Mouse (Mus musculus): ENCODE measurements at regions not wholly inside any gene's neighbourhood (a gene's known extent, or its start where the extent isn't known, plus 50 kb on each side); places are given as distances from the start of the nearest gene placed in this dataset.
A peak's percentile ranks its signal among the peaks of the same experiment; 100 is the strongest.

DNA sequence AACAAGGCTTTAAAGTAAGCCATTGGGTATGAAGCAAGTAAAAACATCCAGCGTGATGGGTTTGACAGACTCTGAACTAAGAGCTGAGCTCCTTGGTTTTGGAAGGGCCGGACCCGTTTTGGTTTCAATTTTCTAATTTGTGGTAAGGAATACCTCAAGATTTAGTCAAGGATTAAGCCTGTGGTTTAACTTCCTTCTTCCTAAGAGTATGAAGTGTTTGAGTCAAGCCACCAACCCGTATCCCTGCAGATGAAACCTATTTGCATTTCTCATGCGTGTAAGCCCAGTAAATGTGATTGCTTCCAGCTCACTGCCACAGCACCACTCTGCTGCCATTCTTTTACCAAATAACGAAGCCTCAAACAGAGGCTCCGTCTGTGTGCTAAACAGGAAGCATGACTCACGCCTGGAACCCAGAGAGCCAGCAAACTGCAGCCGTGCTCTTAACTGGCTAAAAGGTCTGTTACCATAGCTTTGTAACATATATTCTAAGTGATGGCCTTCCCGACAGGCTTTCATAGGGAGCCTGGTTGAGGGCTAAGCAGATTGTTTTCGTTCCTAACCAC lies 149.7 kb downstream of the Etv1 start:
- WGBS: 55% methylated on average over 11 of the region's 11 CpGs
- Histone ChIP-seq H3K4me2 (ENCODE audit: low read length) (peak overlapping the region; percentile 1; the same call in 1 of the 2 replicates), H3K36me3 (ENCODE audit: control insufficient read depth, insufficient read depth, low read length) (no peaks in the 10 kb centered on the region), H3K4me3 (ENCODE audit: low read depth, low read length) (no peak overlapping the region), H3K27me3 (ENCODE audit: control insufficient read depth, insufficient read depth, low read depth, low read length) (no peaks in the 10 kb centered on the region), H3K9ac (ENCODE audit: low read depth, low read length) (no peak overlapping the region), H3K4me1 (ENCODE audit: control insufficient read depth, insufficient read depth, low read length) (no peaks in the 10 kb centered on the region), H3K9me3 (replicated peaks; ENCODE audit: control insufficient read depth, low read length, poor library complexity, severe bottlenecking) (no peaks in the 10 kb centered on the region), H3K27ac (ENCODE audit: low read length) (no peak overlapping the region)
- no peak for ATAC-seq

DNA sequence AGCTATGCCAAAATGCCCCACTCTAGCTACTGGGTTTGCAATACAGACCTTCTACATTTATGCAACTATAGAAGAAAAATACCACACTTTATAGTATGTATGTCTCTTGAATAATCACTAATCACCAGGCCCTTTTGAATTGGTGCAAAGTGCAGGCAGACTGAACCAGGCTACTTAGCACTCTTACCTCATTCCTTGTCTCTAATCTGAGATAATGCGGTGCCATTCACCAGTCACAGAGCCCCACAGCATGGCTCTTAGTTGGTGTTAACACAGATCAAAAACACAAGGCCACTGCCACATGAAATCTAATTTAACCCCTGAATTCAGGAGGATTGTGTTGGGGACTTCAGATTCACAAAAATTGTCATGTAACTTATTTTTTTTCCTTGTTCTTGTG lies 150.5 kb downstream of the Etv1 start:
- H3K27me3 ChIP-seq (ENCODE audit: control insufficient read depth, insufficient read depth, low read depth, low read length): no peaks in the 10 kb centered on the region
- no peaks in the 10 kb centered on the region for H3K36me3 ChIP-seq (ENCODE audit: control insufficient read depth, insufficient read depth, low read length)
- WGBS: 39% methylated on average over 1 of the region's 1 CpGs
- H3K9me3 ChIP-seq (replicated peaks; ENCODE audit: control insufficient read depth, low read length, poor library complexity, severe bottlenecking): no peaks in the 10 kb centered on the region
- no peak overlapping the region for H3K4me3 ChIP-seq (ENCODE audit: low read depth, low read length)
- H3K27ac ChIP-seq (ENCODE audit: low read length): no peak overlapping the region
- H3K4me1 ChIP-seq (ENCODE audit: control insufficient read depth, insufficient read depth, low read length): no peaks in the 10 kb centered on the region
- no peak for ATAC-seq
- H3K4me2 ChIP-seq (ENCODE audit: low read length): no peak overlapping the region
- no peak overlapping the region for H3K9ac ChIP-seq (ENCODE audit: low read depth, low read length)

DNA sequence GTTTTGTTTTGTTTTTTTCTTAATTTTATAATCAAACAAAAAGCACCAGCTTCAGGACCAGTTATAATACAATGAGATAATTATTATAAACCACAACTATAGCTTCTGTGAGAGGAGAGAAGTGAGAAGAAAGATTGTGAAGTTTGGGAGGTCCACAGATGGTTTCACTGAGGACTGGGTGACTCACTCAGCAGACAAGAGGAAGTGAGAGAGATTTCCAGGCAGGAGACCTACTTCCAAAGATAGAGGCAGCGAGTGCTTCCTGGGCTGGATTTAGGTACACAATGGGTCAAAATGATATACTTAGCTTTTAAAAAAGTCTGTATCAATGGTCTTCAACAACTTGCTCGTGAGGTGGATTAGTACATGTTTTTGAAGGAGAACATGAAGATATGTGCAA lies 152.6 kb downstream of the Etv1 start:
- 87% methylated on average over 2 of the region's 2 CpGs for WGBS
- H3K36me3 ChIP-seq (ENCODE audit: control insufficient read depth, insufficient read depth, low read length): no peaks in the 10 kb centered on the region
- H3K27me3 ChIP-seq (ENCODE audit: control insufficient read depth, insufficient read depth, low read depth, low read length): no peaks in the 10 kb centered on the region
- ATAC-seq: no peak
- H3K4me1 ChIP-seq (ENCODE audit: control insufficient read depth, insufficient read depth, low read length): no peaks in the 10 kb centered on the region
- H3K9me3 ChIP-seq (replicated peaks; ENCODE audit: control insufficient read depth, low read length, poor library complexity, severe bottlenecking): no peaks in the 10 kb centered on the region
- no peak overlapping the region for H3K9ac ChIP-seq (ENCODE audit: low read depth, low read length)
- H3K4me3 ChIP-seq (ENCODE audit: low read depth, low read length): no peak overlapping the region
- H3K27ac ChIP-seq (ENCODE audit: low read length): no peak overlapping the region
- H3K4me2 ChIP-seq (ENCODE audit: low read length): no peak overlapping the region

DNA sequence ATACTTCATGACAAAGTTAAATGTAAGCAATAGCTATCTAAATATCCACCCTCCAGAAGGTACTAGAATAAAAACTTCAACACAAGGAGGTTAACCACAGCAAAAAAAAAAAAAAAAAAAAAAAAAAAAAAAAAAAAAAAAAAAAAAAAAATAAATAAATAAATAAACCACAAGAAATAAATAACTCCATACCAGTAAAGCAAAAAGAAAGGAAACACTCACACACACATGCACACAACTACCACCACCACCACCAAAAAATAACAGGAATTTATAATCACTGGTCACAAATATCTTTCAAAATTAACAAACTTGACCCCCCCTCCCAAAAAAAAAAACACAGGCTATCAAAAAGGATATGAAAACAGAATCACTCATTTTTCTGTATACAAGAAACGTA lies 180.4 kb downstream of the Etv1 start:
- Histone ChIP-seq H3K9ac (ENCODE audit: low read depth, low read length) (no peak overlapping the region), H3K9me3 (replicated peaks; ENCODE audit: control insufficient read depth, low read length, poor library complexity, severe bottlenecking) (no peaks in the 10 kb centered on the region), H3K27me3 (ENCODE audit: control insufficient read depth, insufficient read depth, low read depth, low read length) (no peaks in the 10 kb centered on the region), H3K36me3 (ENCODE audit: control insufficient read depth, insufficient read depth, low read length) (no peaks in the 10 kb centered on the region), H3K4me3 (ENCODE audit: low read depth, low read length) (no peak overlapping the region), H3K4me2 (ENCODE audit: low read length) (no peak overlapping the region), H3K27ac (ENCODE audit: low read length) (no peak overlapping the region), H3K4me1 (ENCODE audit: control insufficient read depth, insufficient read depth, low read length) (no peaks in the 10 kb centered on the region)
- 50% methylated on average over 1 of the region's 1 CpGs for WGBS
- no peak for ATAC-seq

DNA sequence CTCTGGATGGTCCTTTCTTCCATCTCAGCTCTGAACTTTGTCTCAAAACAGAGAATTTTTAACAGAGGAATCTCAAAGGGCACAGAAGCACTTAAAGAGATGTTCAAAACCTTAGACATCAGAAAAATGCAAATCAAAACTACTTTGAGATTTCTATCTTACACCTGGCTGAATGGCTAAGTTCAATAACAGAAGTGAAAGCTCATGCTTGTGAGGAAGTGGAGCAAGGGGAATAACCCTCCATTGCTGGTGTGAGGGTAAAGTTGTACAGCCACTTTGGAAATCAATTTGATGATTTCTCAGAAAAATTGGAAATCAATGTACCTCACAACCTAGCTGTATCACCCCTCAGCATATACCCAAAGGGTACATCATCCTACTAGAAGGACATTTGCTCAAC lies 183.1 kb downstream of the Etv1 start:
- no peak for ATAC-seq
- Histone ChIP-seq H3K4me2 (ENCODE audit: low read length) (no peak overlapping the region), H3K9ac (ENCODE audit: low read depth, low read length) (no peak overlapping the region)

DNA sequence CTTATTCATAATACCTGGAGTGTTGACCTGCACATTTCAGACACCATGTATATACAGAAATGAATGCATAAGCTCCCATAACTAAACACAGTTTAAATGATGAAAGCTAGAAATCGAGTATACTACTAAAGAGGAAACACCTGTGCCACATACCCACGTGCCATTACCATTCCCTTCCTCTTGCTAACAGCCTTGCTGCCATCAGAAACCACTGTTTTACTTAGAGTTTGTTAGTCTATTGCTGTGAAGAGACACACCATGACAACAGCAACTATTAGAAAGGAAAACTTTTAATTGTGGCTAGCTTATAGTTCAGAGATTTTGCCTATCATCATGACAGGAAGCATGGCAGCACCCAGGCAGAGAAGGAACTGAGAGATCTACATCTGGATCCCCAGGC lies 191.2 kb downstream of the Etv1 start:
- 75% methylated on average over 2 of the region's 2 CpGs for WGBS

More for the DNA sequence above, 183.1 kb downstream of the Etv1 start:
- Histone ChIP-seq H3K27me3 (ENCODE audit: control insufficient read depth, insufficient read depth, low read depth, low read length) (no peaks in the 10 kb centered on the region), H3K36me3 (ENCODE audit: control insufficient read depth, insufficient read depth, low read length) (no peaks in the 10 kb centered on the region), H3K4me3 (ENCODE audit: low read depth, low read length) (no peak overlapping the region), H3K9me3 (replicated peaks; ENCODE audit: control insufficient read depth, low read length, poor library complexity, severe bottlenecking) (no peaks in the 10 kb centered on the region), H3K27ac (ENCODE audit: low read length) (no peak overlapping the region), H3K4me1 (ENCODE audit: control insufficient read depth, insufficient read depth, low read length) (no peaks in the 10 kb centered on the region)

DNA sequence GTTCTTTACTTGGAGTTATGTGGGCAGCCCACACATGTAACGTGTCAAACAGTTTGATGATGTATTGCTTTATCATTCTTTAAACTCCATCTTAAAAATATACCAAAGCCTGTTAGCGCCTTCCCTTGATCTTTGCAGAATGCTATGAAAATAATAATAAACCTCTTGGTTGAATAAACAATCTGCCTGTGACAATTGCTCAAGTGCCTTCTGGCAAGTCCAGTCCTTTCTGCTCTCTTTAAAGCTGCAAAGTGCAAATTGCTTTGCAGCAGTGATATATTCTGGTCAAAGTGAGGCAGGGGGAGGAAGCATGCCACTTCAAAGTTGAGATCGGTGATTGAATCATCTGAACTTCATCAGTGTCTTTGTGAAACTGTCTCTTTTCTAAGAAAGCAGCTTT lies 193.0 kb downstream of the Etv1 start:
- no peaks in the 10 kb centered on the region for H3K9me3 ChIP-seq (replicated peaks; ENCODE audit: control insufficient read depth, low read length, poor library complexity, severe bottlenecking)
- 83% methylated on average over 3 of the region's 3 CpGs for WGBS

More for the DNA sequence above, 191.2 kb downstream of the Etv1 start:
- no peak for ATAC-seq
- no peak overlapping the region for H3K9ac ChIP-seq (ENCODE audit: low read depth, low read length)
- H3K4me1 ChIP-seq (ENCODE audit: control insufficient read depth, insufficient read depth, low read length): no peaks in the 10 kb centered on the region
- H3K4me2 ChIP-seq (ENCODE audit: low read length): no peak overlapping the region
- H3K27ac ChIP-seq (ENCODE audit: low read length): no peak overlapping the region
- H3K4me3 ChIP-seq (ENCODE audit: low read depth, low read length): no peak overlapping the region
- no peaks in the 10 kb centered on the region for H3K9me3 ChIP-seq (replicated peaks; ENCODE audit: control insufficient read depth, low read length, poor library complexity, severe bottlenecking)
- H3K27me3 ChIP-seq (ENCODE audit: control insufficient read depth, insufficient read depth, low read depth, low read length): no peaks in the 10 kb centered on the region
- no peaks in the 10 kb centered on the region for H3K36me3 ChIP-seq (ENCODE audit: control insufficient read depth, insufficient read depth, low read length)

DNA sequence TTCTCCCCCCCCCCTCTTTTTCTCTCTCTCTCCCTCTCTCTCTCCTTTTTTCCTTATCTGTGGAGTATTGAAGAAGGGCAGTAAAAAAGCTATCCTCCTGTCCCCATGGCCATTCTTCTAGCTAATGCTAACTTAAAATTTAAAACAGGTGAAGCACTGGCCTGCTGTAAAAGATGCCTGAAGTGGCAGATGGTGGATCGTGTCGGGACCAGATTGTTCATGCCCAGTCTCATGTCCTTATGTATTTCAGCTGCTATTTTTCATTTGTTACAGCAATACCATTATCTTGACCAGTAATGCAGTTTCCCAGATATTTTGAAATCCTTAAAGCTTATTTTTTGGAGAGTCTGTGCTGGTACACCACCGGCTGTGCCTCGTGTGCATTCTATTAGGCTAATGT lies 196.3 kb downstream of the Etv1 start:
- Histone ChIP-seq H3K4me3 (ENCODE audit: low read depth, low read length) (no peak overlapping the region), H3K9me3 (replicated peaks; ENCODE audit: control insufficient read depth, low read length, poor library complexity, severe bottlenecking) (no peaks in the 10 kb centered on the region), H3K9ac (ENCODE audit: low read depth, low read length) (no peak overlapping the region), H3K4me1 (ENCODE audit: control insufficient read depth, insufficient read depth, low read length) (no peaks in the 10 kb centered on the region), H3K4me2 (ENCODE audit: low read length) (no peak overlapping the region), H3K27ac (ENCODE audit: low read length) (no peak overlapping the region), H3K36me3 (ENCODE audit: control insufficient read depth, insufficient read depth, low read length) (no peaks in the 10 kb centered on the region), H3K27me3 (ENCODE audit: control insufficient read depth, insufficient read depth, low read depth, low read length) (no peaks in the 10 kb centered on the region)
- 82% methylated on average over 4 of the region's 4 CpGs for WGBS
- ATAC-seq: no peak

More for the DNA sequence above, 193.0 kb downstream of the Etv1 start:
- Histone ChIP-seq H3K9ac (ENCODE audit: low read depth, low read length) (no peak overlapping the region), H3K4me1 (ENCODE audit: control insufficient read depth, insufficient read depth, low read length) (no peaks in the 10 kb centered on the region), H3K27me3 (ENCODE audit: control insufficient read depth, insufficient read depth, low read depth, low read length) (no peaks in the 10 kb centered on the region), H3K36me3 (ENCODE audit: control insufficient read depth, insufficient read depth, low read length) (no peaks in the 10 kb centered on the region), H3K4me2 (ENCODE audit: low read length) (no peak overlapping the region), H3K4me3 (ENCODE audit: low read depth, low read length) (no peak overlapping the region), H3K27ac (ENCODE audit: low read length) (no peak overlapping the region)
- no peak for ATAC-seq

DNA sequence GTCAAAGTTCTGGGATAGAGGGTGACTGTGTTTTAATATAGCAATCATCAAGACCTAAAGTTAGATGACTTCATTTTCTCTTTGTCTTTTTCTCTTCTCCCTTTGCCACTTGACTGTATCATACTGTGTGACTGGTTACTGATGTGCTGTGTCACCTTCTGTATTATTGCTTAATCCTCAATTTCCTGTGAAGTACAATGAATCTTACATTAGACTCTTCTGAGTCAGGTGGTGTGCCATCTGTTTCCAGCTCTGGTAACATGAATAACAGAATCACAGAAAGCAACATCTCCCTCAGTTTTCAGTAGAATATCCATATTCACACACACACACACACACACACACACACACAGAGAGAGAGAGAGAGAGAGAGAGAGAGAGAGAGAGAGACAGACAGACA lies 203.2 kb downstream of the Etv1 start:
- no peak overlapping the region for H3K9ac ChIP-seq (ENCODE audit: low read depth, low read length)
- no peaks in the 10 kb centered on the region for H3K27me3 ChIP-seq (ENCODE audit: control insufficient read depth, insufficient read depth, low read depth, low read length)
- no peak overlapping the region for H3K4me2 ChIP-seq (ENCODE audit: low read length)
- ATAC-seq: no peak
- no peaks in the 10 kb centered on the region for H3K36me3 ChIP-seq (ENCODE audit: control insufficient read depth, insufficient read depth, low read length)
- no peaks in the 10 kb centered on the region for H3K9me3 ChIP-seq (replicated peaks; ENCODE audit: control insufficient read depth, low read length, poor library complexity, severe bottlenecking)
- H3K27ac ChIP-seq (ENCODE audit: low read length): no peak overlapping the region
- no peak overlapping the region for H3K4me3 ChIP-seq (ENCODE audit: low read depth, low read length)
- no peaks in the 10 kb centered on the region for H3K4me1 ChIP-seq (ENCODE audit: control insufficient read depth, insufficient read depth, low read length)

DNA sequence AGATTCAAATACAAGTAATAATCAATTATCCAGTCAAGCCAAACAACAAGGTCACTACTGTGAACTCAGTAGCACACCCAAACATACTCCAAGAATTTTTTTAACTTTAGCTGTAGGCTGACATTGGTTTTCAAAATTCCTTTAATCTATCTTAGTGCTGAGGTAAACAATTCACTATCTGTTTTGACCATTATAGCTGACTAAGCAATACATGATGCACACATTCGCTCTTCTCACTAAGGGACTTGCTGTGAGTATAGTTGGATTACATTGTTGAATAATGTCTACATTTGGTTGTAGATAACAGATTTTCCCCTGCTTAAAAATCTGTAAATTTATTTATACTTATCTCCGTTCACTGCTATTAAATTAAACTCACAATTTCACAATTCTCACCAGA lies 206.7 kb downstream of the Etv1 start:
- Histone ChIP-seq H3K27ac (ENCODE audit: low read length) (no peak overlapping the region), H3K4me2 (ENCODE audit: low read length) (no peak overlapping the region), H3K36me3 (ENCODE audit: control insufficient read depth, insufficient read depth, low read length) (no peaks in the 10 kb centered on the region), H3K4me3 (ENCODE audit: low read depth, low read length) (no peak overlapping the region), H3K4me1 (ENCODE audit: control insufficient read depth, insufficient read depth, low read length) (no peaks in the 10 kb centered on the region), H3K27me3 (ENCODE audit: control insufficient read depth, insufficient read depth, low read depth, low read length) (no peaks in the 10 kb centered on the region), H3K9me3 (replicated peaks; ENCODE audit: control insufficient read depth, low read length, poor library complexity, severe bottlenecking) (no peaks in the 10 kb centered on the region), H3K9ac (ENCODE audit: low read depth, low read length) (no peak overlapping the region)
- ATAC-seq: no peak
- 97% methylated on average over 2 of the region's 2 CpGs for WGBS
